Mouse (Mus musculus): Measurements from ENCODE around the gene Arv1. TPM values are rescaled to one million over a fixed set of nuclear protein-coding genes. Genes with fewer than 3 reads are reported as not detected.

Arv1 gene
- total and polyA plus RNA-seq, 3 experiments, result 11.9 to 24.1 TPM; not detected in 1

DNA sequence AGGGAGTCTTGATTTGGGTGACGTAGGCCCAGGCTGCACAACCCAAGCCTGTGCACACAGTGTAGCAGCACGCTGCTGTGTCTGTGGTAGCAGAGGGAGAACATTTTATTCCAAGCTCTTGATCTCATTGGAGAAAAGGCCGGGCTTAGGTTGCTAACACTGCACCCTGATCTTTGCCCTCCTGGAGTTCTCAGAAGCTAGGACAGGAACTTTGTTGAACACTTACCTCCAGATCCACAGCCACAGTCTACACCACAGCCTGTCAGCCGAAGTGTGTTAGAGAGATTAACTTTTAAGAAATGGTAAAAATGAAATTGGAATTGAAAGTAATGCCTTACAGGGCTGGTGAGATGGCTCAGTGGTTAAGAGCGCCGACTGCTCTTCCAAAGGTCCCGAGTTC is 2.4 kb downstream of the Arv1 start:
- H3K27me3 ChIP-seq (ENCODE audit: control insufficient read depth in 1 of 2, insufficient read depth in 2 of 2, low read length in 2 of 2), result no peaks in the 10 kb centered on the region
- TF ChIP-seq MEF2A (IDR thresholded peaks at IDR 0.05; ENCODE audit: extremely low read depth, insufficient replicate concordance, low read depth, low read length, poor library complexity, severe bottlenecking) (no peak), CHD2 (IDR thresholded peaks at IDR 0.05; ENCODE audit: low read length) (no peak), NRF1 (IDR thresholded peaks at IDR 0.05; ENCODE audit: insufficient read depth, low read depth, low read length, poor library complexity, severe bottlenecking) (no peak), POLR2A (IDR thresholded peaks at IDR 0.05; ENCODE audit: control insufficient read depth in 1 of 2, insufficient read depth in 1 of 2, low read depth in 1 of 2, low read length in 2 of 2, poor library complexity in 1 of 2) (no peak), MAFK (IDR thresholded peaks at IDR 0.05; ENCODE audit: borderline replicate concordance, low read depth, low read length) (no peak), EP300 (IDR thresholded peaks at IDR 0.05; ENCODE audit: low read depth in 1 of 2, low read length in 2 of 2) (no peak), MAX (IDR thresholded peaks at IDR 0.05; ENCODE audit: low read length) (no peak), RAD21 (IDR thresholded peaks at IDR 0.05; ENCODE audit: low read depth, low read length) (no peak), ZMIZ1 (IDR thresholded peaks at IDR 0.05; ENCODE audit: low read depth, low read length) (no peak), GATA1 (IDR thresholded peaks at IDR 0.05; ENCODE audit: low read depth, low read length) (no peak), ZC3H11A (IDR thresholded peaks at IDR 0.05; ENCODE audit: low read depth, low read length) (no peak), TAL1 (IDR thresholded peaks at IDR 0.05; ENCODE audit: low read length) (no peak)
- H3K79me2 ChIP-seq (ENCODE audit: control insufficient read depth, insufficient read depth, low read length, poor library complexity), result peaks cover 39% of the 10 kb centered on the region
- H3K27ac ChIP-seq (ENCODE audit: control insufficient read depth, low read depth, low read length), result no peak overlapping the region
- H3K9me3 ChIP-seq (replicated peaks; ENCODE audit: insufficient read depth, low read length), result no peaks in the 10 kb centered on the region
- no peak overlapping the region for H3K4me3 ChIP-seq (ENCODE audit: control insufficient read depth in 1 of 2, insufficient read depth in 1 of 2, low read depth in 2 of 2, low read length in 2 of 2)
- H3K36me3 ChIP-seq (ENCODE audit: control insufficient read depth in 1 of 2, insufficient read depth in 2 of 2, low read length in 2 of 2), result peaks cover 3 to 14% of the 10 kb centered on the region in 2 experiments; a peak in 3 of 4 replicates
- H3K4me1 ChIP-seq (ENCODE audit: control insufficient read depth in 1 of 2, insufficient read depth in 2 of 2, low read length in 2 of 2), result peaks cover 6 to 18% of the 10 kb centered on the region in 2 experiments
- no peak for DNase-seq (ENCODE audit: low read depth, low spot score)
- H3K9ac ChIP-seq (ENCODE audit: control insufficient read depth, low read depth, low read length, poor library complexity, severe bottlenecking), result no peak overlapping the region

DNA sequence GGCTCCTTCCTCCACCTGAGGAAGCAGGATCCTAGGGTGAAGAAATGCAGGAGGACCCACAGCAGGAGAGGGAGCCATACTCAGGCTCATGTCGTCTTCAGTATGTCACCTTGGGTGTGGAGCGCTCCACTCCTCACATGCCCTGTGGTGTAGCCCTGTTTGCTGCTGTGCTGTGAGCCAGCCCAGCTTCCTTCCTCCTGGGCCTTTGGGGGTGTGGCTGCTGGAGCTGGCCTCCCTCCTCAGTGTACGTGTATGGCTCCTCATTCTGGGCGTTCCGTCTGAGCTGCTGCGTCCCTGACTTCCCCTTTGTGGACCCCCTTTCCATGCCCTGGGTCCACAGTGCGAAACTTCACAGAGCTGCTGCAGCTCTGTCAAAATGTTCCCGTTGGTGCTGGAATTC is 10.9 kb downstream of the Arv1 start:
- H3K27me3 ChIP-seq (ENCODE audit: control insufficient read depth in 1 of 2, insufficient read depth in 2 of 2, low read length in 2 of 2), result no peaks in the 10 kb centered on the region
- H3K4me3 ChIP-seq (ENCODE audit: control insufficient read depth in 1 of 2, insufficient read depth in 1 of 2, low read depth in 2 of 2, low read length in 2 of 2), result no peak overlapping the region
- H3K9me3 ChIP-seq (replicated peaks; ENCODE audit: insufficient read depth, low read length), result no peaks in the 10 kb centered on the region
- H3K27ac ChIP-seq (ENCODE audit: control insufficient read depth, low read depth, low read length), result no peak overlapping the region
- H3K9ac ChIP-seq (ENCODE audit: control insufficient read depth, low read depth, low read length, poor library complexity, severe bottlenecking), result no peak overlapping the region
- H3K79me2 ChIP-seq (ENCODE audit: control insufficient read depth, insufficient read depth, low read length, poor library complexity), result no peaks in the 10 kb centered on the region
- TF ChIP-seq HCFC1 (IDR thresholded peaks at IDR 0.05; ENCODE audit: low read depth, low read length) (no peak), TAL1 (IDR thresholded peaks at IDR 0.05; ENCODE audit: low read length) (no peak), ETS1 (IDR thresholded peaks at IDR 0.05; ENCODE audit: low read depth, low read length) (no peak), BHLHE40 (IDR thresholded peaks at IDR 0.05; ENCODE audit: borderline replicate concordance, low read depth, low read length) (no peak), GATA1 (IDR thresholded peaks at IDR 0.05; ENCODE audit: low read depth, low read length) (no peak), EP300 (IDR thresholded peaks at IDR 0.05; ENCODE audit: low read depth in 1 of 2, low read length in 2 of 2) (no peak), USF1 (IDR thresholded peaks at IDR 0.05; ENCODE audit: low read depth, low read length) (no peak), KAT2A (conservative IDR thresholded peaks at IDR 0.05; ENCODE audit: low read depth, low read length) (no peak), RCOR1 (IDR thresholded peaks at IDR 0.05; ENCODE audit: low read depth, low read length) (no peak), CTCF (IDR thresholded peaks at IDR 0.05 in 2 of 3, conservative IDR thresholded peaks at IDR 0.05 in 1 of 3; ENCODE audit: control insufficient read depth in 1 of 3, insufficient read depth in 1 of 3, low read depth in 2 of 3, low read length in 3 of 3, poor library complexity in 1 of 3, severe bottlenecking in 1 of 3) (no peak), TCF12 (IDR thresholded peaks at IDR 0.05; ENCODE audit: low read depth, low read length) (no peak)
- no peak for DNase-seq (ENCODE audit: low read depth, low spot score)
- peaks cover 0 to 4% of the 10 kb centered on the region in 2 experiments; a peak in 2 of 4 replicates for H3K36me3 ChIP-seq (ENCODE audit: control insufficient read depth in 1 of 2, insufficient read depth in 2 of 2, low read length in 2 of 2)
- H3K4me1 ChIP-seq (ENCODE audit: control insufficient read depth in 1 of 2, insufficient read depth in 2 of 2, low read length in 2 of 2), result no peaks in the 10 kb centered on the region

Data from MEL (cell line).